Mouse (Mus musculus) frontal cortex, adult 2 months (tissue): Measurements from ENCODE around the gene Clic4. TPM values are rescaled to one million over a fixed set of nuclear protein-coding genes. Genes with fewer than 3 reads are reported as not detected.

ENCODE experiments used
- DNase-seq, 2 experiments: peaks; one replicate each; pipeline ENCODE4 v3.0.0; 2022; ENCODE audit warnings: low spot score in 1 of 2; ENCODE audit errors: extremely low spot score in 1 of 2
- polyA plus RNA-seq: library from polyadenylated mRNA; depleted of rRNA; stranded (reverse); fragments of >200 nt; gene quantifications from 2 replicates; pipeline ENCODE4 v1.2.3, GENCODE M21; 2012

Gene Clic4
- polyA plus RNA-seq, 1 experiment = 67.3 TPM

- DNase-seq = no peak
Measured at GRCm38 (mm10) chr4:135238706-135239510, 33.7 kb downstream of the Clic4 start.

GRCm38 (mm10) chr4:135236658-135237057 is 36.0 kb downstream of the Clic4 start:
- no peak for DNase-seq

- DNase-seq = no peak
Measured at GRCm38 (mm10) chr4:135235546-135235945, 37.1 kb downstream of the Clic4 start.

GRCm38 (mm10) chr4:135232563-135232962 is 40.1 kb downstream of the Clic4 start:
- no peak for DNase-seq

- DNase-seq = no peak
Measured at GRCm38 (mm10) chr4:135231543-135231942, 41.1 kb downstream of the Clic4 start.

- DNase-seq = peak in 1 of 2 experiments; percentile 26
Measured at GRCm38 (mm10) chr4:135231136-135231535, 41.5 kb downstream of the Clic4 start.

GRCm38 (mm10) chr4:135230661-135231060 is 42.0 kb downstream of the Clic4 start:
- peak in 1 of 2 experiments; percentile 27 for DNase-seq

- no peak for DNase-seq
Measured at GRCm38 (mm10) chr4:135229871-135230270, 42.7 kb downstream of the Clic4 start.

GRCm38 (mm10) chr4:135228136-135228535 is 44.5 kb downstream of the Clic4 start:
- no peak for DNase-seq

- no peak for DNase-seq
Measured at GRCm38 (mm10) chr4:135226008-135226667, 46.5 kb downstream of the Clic4 start.

- no peak for DNase-seq
Measured at GRCm38 (mm10) chr4:135223808-135224207, 48.8 kb downstream of the Clic4 start.

- no peak for DNase-seq
Measured at GRCm38 (mm10) chr4:135221632-135222407, 50.8 kb downstream of the Clic4 start.

- DNase-seq = no peak
Measured at GRCm38 (mm10) chr4:135220641-135221040, 52.0 kb downstream of the Clic4 start.

GRCm38 (mm10) chr4:135219652-135220051 is 53.0 kb downstream of the Clic4 start:
- DNase-seq = peak in 1 of 2 experiments; percentile 91

- no peak for DNase-seq
Measured at GRCm38 (mm10) chr4:135209846-135210245, 62.8 kb downstream of the Clic4 start.

GRCm38 (mm10) chr4:135205711-135206600 is 66.7 kb downstream of the Clic4 start:
- DNase-seq = peak in 1 of 2 experiments; percentile 84

- DNase-seq = no peak
Measured at GRCm38 (mm10) chr4:135205254-135205653, 67.4 kb downstream of the Clic4 start.

GRCm38 (mm10) chr4:135204666-135205065 is 67.9 kb downstream of the Clic4 start:
- DNase-seq = no peak

GRCm38 (mm10) chr4:135203806-135204560 is 68.6 kb downstream of the Clic4 start:
- no peak for DNase-seq
